Mouse (Mus musculus) brain, embryonic 14.5 days (tissue): ENCODE data around the gene Cmbl. TPM values are rescaled to one million over a fixed set of nuclear protein-coding genes. Genes with fewer than 3 reads are reported as not detected.

Experiments
- DNase-seq: peaks from one replicate; pipeline ENCODE4 v3.0.0-alpha.2; 2011; ENCODE audit warnings: low read depth
- CTCF ChIP-seq: fragments of 200-500 bp; IDR thresholded peaks from 2 replicates; pipeline ENCODE4 v1.5.1; 2012; ENCODE audit warnings: inconsistent platforms, mild to moderate bottlenecking, moderate library complexity, borderline replicate concordance; ENCODE audit not compliant: insufficient read depth, insufficient read length; ENCODE audit errors: extremely low read depth
- POLR2A ChIP-seq: fragments of 200-500 bp; IDR thresholded peaks from 2 replicates; pipeline ENCODE4 v1.6.1; 2012; ENCODE audit warnings: mild to moderate bottlenecking, inconsistent platforms, borderline replicate concordance; ENCODE audit not compliant: poor library complexity, insufficient read depth, insufficient read length, severe bottlenecking; ENCODE audit errors: extremely low read depth
- polyA plus RNA-seq: library from polyadenylated mRNA; depleted of rRNA; stranded (reverse); fragments of >200 nt; gene quantifications from 2 replicates; pipeline ENCODE4 v1.2.3, GENCODE M21; 2012

Cmbl gene
- polyA plus RNA-seq, 1 experiment: 7.4 TPM

DNA sequence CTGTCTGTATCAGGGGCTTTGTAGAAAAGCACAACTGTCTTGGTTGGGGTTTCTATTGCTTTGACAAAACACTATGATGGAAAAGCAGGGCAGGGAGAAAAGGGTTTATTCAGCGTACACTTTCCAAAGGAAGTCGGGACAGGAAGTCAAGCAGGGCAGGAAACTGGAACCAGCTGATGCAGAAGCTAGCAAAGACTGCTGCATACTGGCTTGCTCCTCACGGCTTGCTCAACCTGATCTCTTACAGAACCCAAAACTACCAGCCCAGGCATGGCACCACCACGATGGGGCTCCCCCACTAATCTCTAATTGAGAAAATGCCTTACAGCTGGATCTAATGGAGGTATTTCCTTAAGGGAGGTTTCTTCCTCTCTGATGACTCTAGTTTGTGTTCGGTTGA lies 17.8 kb upstream of the Cmbl start:
- no peak for DNase-seq
- TF ChIP-seq POLR2A (no peak), CTCF (no peak)

- TF ChIP-seq POLR2A (no peak), CTCF (no peak)
- no peak for DNase-seq
Observed at GRCm38 (mm10) chr15:31550381-31550780, 14.8 kb upstream of the Cmbl start.

DNA sequence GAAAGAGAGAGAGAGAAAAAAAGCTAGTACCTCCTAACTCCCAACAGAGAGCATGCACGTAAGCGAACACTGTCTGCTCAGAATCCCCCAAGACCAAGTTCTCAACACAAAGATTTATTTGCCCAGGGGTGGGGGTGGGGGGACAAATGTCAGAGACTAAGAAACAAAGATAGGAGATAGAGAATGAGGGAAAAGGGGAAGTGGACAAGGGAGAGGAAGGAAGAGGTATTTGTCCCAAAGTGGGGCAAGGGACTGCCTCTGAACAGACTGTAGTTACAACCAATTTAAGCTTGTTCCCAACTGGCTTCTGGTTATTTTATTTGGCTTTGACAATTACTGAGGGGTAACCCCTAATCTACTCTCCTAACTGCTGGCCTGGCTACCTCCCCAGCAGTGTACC lies 10.3 kb upstream of the Cmbl start:
- no peak for DNase-seq
- TF ChIP-seq POLR2A (no peak), CTCF (no peak)

DNA sequence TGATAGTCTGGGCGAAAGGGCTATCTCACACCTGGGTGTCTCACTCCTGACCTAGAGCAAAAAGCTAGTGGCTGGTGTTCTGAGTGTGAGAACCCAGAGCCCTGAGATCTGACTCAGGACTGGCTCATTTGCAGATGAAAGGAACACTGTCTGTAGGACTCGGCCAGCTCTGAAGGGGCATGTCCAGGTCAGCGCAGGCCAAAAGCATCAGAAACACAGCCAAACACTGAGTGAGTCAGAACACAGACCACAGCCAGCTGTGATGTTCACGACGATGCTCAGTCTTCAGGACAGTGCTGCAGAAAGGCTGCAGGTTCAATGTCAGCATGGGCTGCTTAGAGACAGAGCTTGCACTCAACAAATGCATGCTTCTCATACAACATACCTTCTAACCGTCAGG lies 3.8 kb upstream of the Cmbl start:
- no peak for DNase-seq

GRCm38 (mm10) chr15:31561976-31562375 lies 3.2 kb upstream of the Cmbl start:
- TF ChIP-seq POLR2A: no peak
- TF ChIP-seq CTCF: no peak
- DNase-seq: no peak

More for the DNA sequence above, 3.8 kb upstream of the Cmbl start:
- TF ChIP-seq POLR2A: no peak
- no peak for TF ChIP-seq CTCF

- no peak for TF ChIP-seq CTCF
- TF ChIP-seq POLR2A: no peak
- no peak for DNase-seq
Observed at GRCm38 (mm10) chr15:31562847-31563246, 2.3 kb upstream of the Cmbl start.

DNA sequence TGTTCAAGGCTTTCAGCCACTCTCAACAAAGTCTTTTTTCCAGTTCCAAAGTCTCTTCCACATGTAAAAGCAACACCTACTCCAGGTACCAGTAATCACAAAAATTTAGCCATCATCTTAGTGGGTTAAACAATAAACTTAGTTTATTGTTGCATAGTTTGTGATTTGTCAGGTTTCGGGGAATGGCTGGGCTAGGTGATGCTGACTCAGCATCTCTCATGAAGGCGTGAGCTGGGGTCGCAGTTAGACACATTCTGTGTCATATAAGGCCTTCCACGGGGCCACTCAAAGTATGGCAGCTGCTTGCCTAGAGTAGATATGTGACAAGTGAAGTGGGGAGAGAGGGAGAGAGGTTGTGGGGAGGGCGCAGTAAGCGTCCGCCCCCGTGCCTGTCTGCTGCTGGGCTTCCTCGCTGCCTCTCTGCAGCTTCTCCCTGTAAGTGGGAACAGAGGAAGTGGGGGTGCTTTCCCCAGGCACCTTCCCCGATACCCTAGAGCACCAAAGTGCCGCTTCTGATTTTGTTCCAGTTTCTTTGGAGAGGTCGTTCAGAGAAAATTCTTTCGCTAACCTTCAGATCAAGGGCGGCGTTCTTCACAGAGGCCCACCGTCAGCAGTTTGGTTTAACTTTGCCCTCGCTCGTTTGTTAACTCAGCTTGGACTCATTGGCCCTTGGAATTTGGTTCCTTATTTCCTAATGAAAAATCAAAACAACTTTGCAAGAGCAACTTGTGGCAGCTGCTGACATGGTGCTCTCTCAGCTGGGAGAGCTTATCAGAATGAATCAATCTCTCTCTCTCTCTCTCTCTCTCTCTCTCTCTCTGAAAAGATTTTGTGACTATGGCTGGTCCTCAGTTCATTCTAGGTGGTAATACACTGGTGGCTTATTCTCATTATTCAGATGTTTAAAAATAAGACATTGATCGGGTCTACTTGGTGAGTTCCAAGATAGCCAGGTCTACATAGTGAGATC lies 1.3 kb upstream of the Cmbl start:
- TF ChIP-seq CTCF (no peak), POLR2A (no peak)
- no peak for DNase-seq

DNA sequence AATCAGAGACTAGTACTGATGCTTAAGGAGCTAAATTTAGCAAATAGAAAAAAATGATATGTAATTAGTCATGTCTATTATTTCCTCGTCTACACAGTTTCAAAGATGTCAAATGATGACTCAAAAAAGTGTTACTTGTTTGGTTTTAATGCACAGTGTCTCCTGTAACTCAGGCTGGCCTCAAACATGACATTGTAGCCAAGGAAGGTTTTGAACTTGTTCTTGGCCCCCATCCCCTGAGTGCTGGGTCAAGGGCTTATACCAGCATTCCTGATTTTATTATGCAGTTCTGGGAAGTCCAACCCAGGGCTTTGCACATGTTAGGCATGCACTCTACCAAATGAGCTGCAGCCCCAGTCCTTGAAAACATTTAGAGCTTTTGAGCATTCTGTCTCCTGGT lies 597 bp downstream of the Cmbl start:
- TF ChIP-seq CTCF (no peak), POLR2A (no peak)
- no peak for DNase-seq

GRCm38 (mm10) chr15:31567431-31567830 lies 2.2 kb downstream of the Cmbl start:
- no peak for TF ChIP-seq CTCF
- TF ChIP-seq POLR2A: no peak
- no peak for DNase-seq

- no peak for TF ChIP-seq CTCF
- TF ChIP-seq POLR2A: no peak
- no peak for DNase-seq
Observed at GRCm38 (mm10) chr15:31568581-31568996, 3.4 kb downstream of the Cmbl start.

DNA sequence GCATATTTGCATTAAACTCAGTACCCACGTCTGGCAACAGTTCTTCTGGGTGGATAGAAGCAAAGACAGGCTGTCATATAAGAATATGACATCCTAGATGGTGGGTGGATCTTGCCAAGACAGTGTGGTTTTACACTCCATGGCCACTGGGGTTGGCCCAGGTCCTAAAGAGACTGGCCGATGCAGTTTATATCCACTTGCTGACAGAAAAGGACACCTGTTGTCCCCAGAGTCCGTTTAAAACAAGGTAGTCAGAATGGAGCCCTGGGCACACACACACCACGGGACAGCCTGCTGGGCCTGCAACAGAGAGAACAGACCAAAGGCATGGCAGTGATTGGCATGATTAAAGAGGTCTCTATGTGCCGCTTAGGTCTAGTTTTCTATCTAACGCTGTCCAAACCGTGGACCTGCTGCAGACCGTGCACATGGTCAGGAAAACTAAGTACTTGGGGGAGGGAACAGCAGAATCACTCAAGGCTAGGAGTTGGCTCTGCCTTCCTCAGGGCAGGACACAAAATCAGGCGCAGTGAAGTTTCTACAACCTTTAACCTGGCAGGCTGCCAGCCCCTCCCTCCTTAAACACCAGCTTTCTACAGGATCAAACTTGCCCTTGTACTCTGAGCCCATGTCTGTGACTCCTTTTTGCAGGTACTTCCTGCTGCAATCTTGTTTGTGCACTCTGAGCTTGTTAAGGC lies 4.3 kb downstream of the Cmbl start:
- TF ChIP-seq CTCF: no peak
- TF ChIP-seq POLR2A: no peak

More for the DNA sequence above, 4.3 kb downstream of the Cmbl start:
- DNase-seq: no peak
